Mouse (Mus musculus): ENCODE measurements around the gene Rgs3.

Rgs3 gene

GRCm38 (mm10) chr4:62660554-62660864 lies 100.9 kb downstream of the Rgs3 start:
- DNase-seq = no peak

- DNase-seq = no peak
These were observed 101.7 kb downstream of the Rgs3 start for GRCm38 (mm10) chr4:62661311-62661849.

- DNase-seq = no peak
These were observed 103.7 kb downstream of the Rgs3 start for GRCm38 (mm10) chr4:62663348-62663747.

GRCm38 (mm10) chr4:62665842-62666241 lies 106.2 kb downstream of the Rgs3 start:
- no peak for DNase-seq

GRCm38 (mm10) chr4:62668666-62669065 lies 109.0 kb downstream of the Rgs3 start:
- DNase-seq = no peak

- DNase-seq = peak; percentile 81 to 82
These were observed 109.7 kb downstream of the Rgs3 start for GRCm38 (mm10) chr4:62669094-62670071.

- DNase-seq = no peak
These were observed 113.9 kb downstream of the Rgs3 start for GRCm38 (mm10) chr4:62673531-62674030.

GRCm38 (mm10) chr4:62674031-62674995 lies 114.7 kb downstream of the Rgs3 start:
- peak; percentile 71 to 76 for DNase-seq

- peak in 1 of 2 experiments; percentile 52 for DNase-seq
These were observed 115.7 kb downstream of the Rgs3 start for GRCm38 (mm10) chr4:62675394-62675793.

- peak; percentile 37 to 41 for DNase-seq
These were observed 117.5 kb downstream of the Rgs3 start for GRCm38 (mm10) chr4:62677047-62677737.

- no peak for DNase-seq
These were observed 119.5 kb downstream of the Rgs3 start for GRCm38 (mm10) chr4:62679157-62679556.

GRCm38 (mm10) chr4:62681467-62681866 lies 121.8 kb downstream of the Rgs3 start:
- DNase-seq = no peak

GRCm38 (mm10) chr4:62682371-62682770 lies 122.7 kb downstream of the Rgs3 start:
- peak; percentile 45 to 49 for DNase-seq

GRCm38 (mm10) chr4:62683148-62683547 lies 123.5 kb downstream of the Rgs3 start:
- no peak for DNase-seq

- DNase-seq = peak in 1 of 2 experiments; percentile 51
These were observed 124.7 kb downstream of the Rgs3 start for GRCm38 (mm10) chr4:62684351-62684750.

GRCm38 (mm10) chr4:62685268-62685667 lies 125.6 kb downstream of the Rgs3 start:
- no peak for DNase-seq

GRCm38 (mm10) chr4:62686769-62687168 lies 127.1 kb downstream of the Rgs3 start:
- no peak for DNase-seq

- no peak for DNase-seq
These were observed 128.5 kb downstream of the Rgs3 start for GRCm38 (mm10) chr4:62688142-62688541.

- no peak for DNase-seq
These were observed 131.3 kb downstream of the Rgs3 start for GRCm38 (mm10) chr4:62690997-62691396.

GRCm38 (mm10) chr4:62691625-62692024 lies 132.0 kb downstream of the Rgs3 start:
- no peak for DNase-seq

GRCm38 (mm10) chr4:62693839-62694238 lies 134.2 kb downstream of the Rgs3 start:
- DNase-seq = peak; percentile 55 to 73
